Mouse (Mus musculus) lung, postnatal 0 days (tissue): ENCODE measurements around the gene Syn3.

Source experiments
- CTCF ChIP-seq: IDR thresholded peaks from 2 replicates; pipeline ENCODE4 v1.5.1; 2016; ENCODE audit warnings: antibody characterized with exemption, mild to moderate bottlenecking
- EP300 ChIP-seq: IDR thresholded peaks from 2 replicates; pipeline ENCODE4 v1.6.1; 2016; ENCODE audit warnings: antibody characterized with exemption, mild to moderate bottlenecking, control low read depth

DNA sequence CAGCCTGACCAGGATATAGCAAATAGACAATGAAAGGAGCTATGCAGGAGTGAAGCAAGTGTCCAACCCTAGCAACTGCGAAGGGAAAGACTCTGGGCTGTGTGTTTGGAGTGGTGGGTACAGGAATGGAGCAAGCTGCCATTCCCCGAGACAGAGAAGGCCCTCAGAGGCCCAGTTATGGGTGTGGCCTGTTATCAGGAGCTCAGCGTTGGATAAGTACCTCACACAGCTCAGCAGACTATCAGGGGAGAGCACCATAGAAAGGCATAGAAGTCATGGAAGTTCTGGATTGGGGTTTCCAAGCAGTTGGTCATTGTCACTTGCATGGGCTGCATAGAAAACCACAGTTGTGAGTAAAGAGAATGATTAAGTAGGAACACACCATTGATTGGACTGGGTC is 165.8 kb downstream of the Syn3 start:
- TF ChIP-seq CTCF, result no peak
- no peak for TF ChIP-seq EP300
